Mouse (Mus musculus) kidney, embryonic 16.5 days (tissue): ENCODE data around the gene Efcab14. TPM values are rescaled to one million over a fixed set of nuclear protein-coding genes. Genes with fewer than 3 reads are reported as not detected.

ENCODE experiments used
- ATAC-seq: fragments of 200-750 bp; cut with Nextera tagmentation; 2 replicates; pipeline ENCODE4 v1.8.0; 2017; ENCODE audit warnings: moderate TSS enrichment; ENCODE audit not compliant: low FRiP score, low TSS enrichment
- H3K27ac ChIP-seq: fragments of 300-500 bp; sonication (generic); 2 replicates; pipeline ENCODE4 v1.5.1; 2014; ENCODE audit warnings: low read length
- H3K27me3 ChIP-seq: fragments of 300-500 bp; sonication (generic); 2 replicates; pipeline ENCODE4 v1.6.1; 2014; ENCODE audit warnings: low read length, control low read depth, mixed read lengths; ENCODE audit not compliant: insufficient read depth
- H3K36me3 ChIP-seq: fragments of 300-500 bp; sonication (generic); 2 replicates; pipeline ENCODE4 v1.6.1; 2014; ENCODE audit warnings: low read length, control low read depth, mixed read lengths; ENCODE audit not compliant: insufficient read depth
- H3K4me1 ChIP-seq: fragments of 300-500 bp; sonication (generic); 2 replicates; pipeline ENCODE4 v1.6.1; 2014; ENCODE audit warnings: low read length, control low read depth, mixed read lengths; ENCODE audit not compliant: insufficient read depth
- H3K4me2 ChIP-seq: fragments of 300-500 bp; sonication (generic); replicated peaks from 2 replicates; pipeline ENCODE4 v1.6.1; 2014; ENCODE audit warnings: low read depth, low read length
- H3K4me3 ChIP-seq: fragments of 300-500 bp; sonication (generic); 2 replicates; pipeline ENCODE4 v1.5.1; 2014; ENCODE audit warnings: mild to moderate bottlenecking, low read length
- H3K9ac ChIP-seq: fragments of 300-500 bp; sonication (generic); replicated peaks from 2 replicates; pipeline ENCODE4 v1.6.1; 2014; ENCODE audit warnings: low read length
- H3K9me3 ChIP-seq: fragments of 300-500 bp; sonication (generic); 2 replicates; pipeline ENCODE4 v1.6.1; 2016; ENCODE audit warnings: low read length, control low read depth
- WGBS: fragments of 180-500 bp; shearing (Covaris S2); extraction: QIAGEN DNeasy Blood & Tissue Kit; methylation state at CpG from one replicate; pipeline ENCODE4 v1.1.7; 2014; 5-methylcytosine and 5-hydroxymethylcytosine counted together
- polyA plus RNA-seq: library from polyadenylated mRNA; unstranded; fragments of >200 nt; fragmentation: Nextera tagmentation; extraction: Ambion mirVana; gene quantifications from 2 replicates; pipeline ENCODE4 v1.2.1, GENCODE M21; 2015

Efcab14 gene
- polyA plus RNA-seq, 1 experiment from 2014 or later, result 32.7 TPM

GRCm38 (mm10) chr4:115795360-115795759 lies 57.8 kb downstream of the Efcab14 start:
- 48% methylated on average over 3 of the region's 3 CpGs for WGBS
- ATAC-seq, result no peak
- H3K9ac ChIP-seq, result no peak overlapping the region
- no peaks in the 10 kb centered on the region for H3K9me3 ChIP-seq
- H3K36me3 ChIP-seq, result peaks cover 39% of the 10 kb centered on the region
- H3K27ac ChIP-seq, result no peak overlapping the region
- H3K4me3 ChIP-seq, result no peak overlapping the region
- H3K27me3 ChIP-seq, result no peaks in the 10 kb centered on the region
- H3K4me2 ChIP-seq, result no peak overlapping the region
- H3K4me1 ChIP-seq, result no peaks in the 10 kb centered on the region

- 85% methylated on average over 3 of the region's 3 CpGs for WGBS
- no peak overlapping the region for H3K4me2 ChIP-seq
- H3K27me3 ChIP-seq, result no peaks in the 10 kb centered on the region
- no peaks in the 10 kb centered on the region for H3K4me1 ChIP-seq
- H3K27ac ChIP-seq, result no peak overlapping the region
- H3K9me3 ChIP-seq, result no peaks in the 10 kb centered on the region
- H3K4me3 ChIP-seq, result no peak overlapping the region
- no peak for ATAC-seq
- peaks cover 26% of the 10 kb centered on the region for H3K36me3 ChIP-seq
- no peak overlapping the region for H3K9ac ChIP-seq
These were observed 62.4 kb downstream of the Efcab14 start for GRCm38 (mm10) chr4:115799981-115800380.

- Histone ChIP-seq H3K27me3 (no peaks in the 10 kb centered on the region), H3K4me2 (no peak overlapping the region), H3K4me3 (no peak overlapping the region), H3K4me1 (no peaks in the 10 kb centered on the region), H3K9me3 (no peaks in the 10 kb centered on the region), H3K9ac (no peak overlapping the region), H3K36me3 (peaks cover 15% of the 10 kb centered on the region; the same call in 1 of the 2 replicates), H3K27ac (no peak overlapping the region)
- ATAC-seq, result no peak
- 90% methylated on average over 4 of the region's 4 CpGs for WGBS
These were observed 74.8 kb downstream of the Efcab14 start for GRCm38 (mm10) chr4:115812326-115812725.

- no peak overlapping the region for H3K27ac ChIP-seq
- 91% methylated on average over 5 of the region's 5 CpGs for WGBS
- H3K9me3 ChIP-seq, result no peaks in the 10 kb centered on the region
These were observed 78.1 kb downstream of the Efcab14 start for GRCm38 (mm10) chr4:115815606-115816005.

GRCm38 (mm10) chr4:115820199-115820598 lies 82.7 kb downstream of the Efcab14 start:
- no peak overlapping the region for H3K4me2 ChIP-seq
- no peaks in the 10 kb centered on the region for H3K9me3 ChIP-seq
- ATAC-seq, result no peak
- H3K4me1 ChIP-seq, result no peaks in the 10 kb centered on the region
- no peak overlapping the region for H3K27ac ChIP-seq
- no peak overlapping the region for H3K4me3 ChIP-seq
- 59% methylated on average over 3 of the region's 3 CpGs for WGBS
- H3K36me3 ChIP-seq, result 0 out of 2 replicates have a peak, but pooled peaks cover 4% of the 10 kb centered on the region
- H3K9ac ChIP-seq, result no peak overlapping the region
- no peaks in the 10 kb centered on the region for H3K27me3 ChIP-seq

More at GRCm38 (mm10) chr4:115815606-115816005, 78.1 kb downstream of the Efcab14 start:
- no peaks in the 10 kb centered on the region for H3K4me1 ChIP-seq
- no peak for ATAC-seq
- no peaks in the 10 kb centered on the region for H3K27me3 ChIP-seq
- H3K4me3 ChIP-seq, result no peak overlapping the region
- H3K9ac ChIP-seq, result no peak overlapping the region
- peaks cover 15% of the 10 kb centered on the region; the same call in 1 of the 2 replicates for H3K36me3 ChIP-seq
- no peak overlapping the region for H3K4me2 ChIP-seq

GRCm38 (mm10) chr4:115820944-115821343 lies 83.4 kb downstream of the Efcab14 start:
- Histone ChIP-seq H3K9ac (no peak overlapping the region), H3K9me3 (no peaks in the 10 kb centered on the region), H3K36me3 (no peaks in the 10 kb centered on the region), H3K4me1 (no peaks in the 10 kb centered on the region), H3K4me2 (no peak overlapping the region), H3K27me3 (no peaks in the 10 kb centered on the region), H3K27ac (no peak overlapping the region), H3K4me3 (no peak overlapping the region)
- no peak for ATAC-seq
- WGBS, result 66% methylated on average over 3 of the region's 3 CpGs

GRCm38 (mm10) chr4:115821431-115821830 lies 83.9 kb downstream of the Efcab14 start:
- Histone ChIP-seq H3K27me3 (no peaks in the 10 kb centered on the region), H3K36me3 (no peaks in the 10 kb centered on the region), H3K9ac (no peak overlapping the region), H3K4me1 (no peaks in the 10 kb centered on the region), H3K27ac (no peak overlapping the region), H3K4me3 (no peak overlapping the region), H3K9me3 (no peaks in the 10 kb centered on the region), H3K4me2 (no peak overlapping the region)
- no peak for ATAC-seq

GRCm38 (mm10) chr4:115821928-115822327 lies 84.4 kb downstream of the Efcab14 start:
- no peak for ATAC-seq
- Histone ChIP-seq H3K4me3 (no peak overlapping the region), H3K9me3 (no peaks in the 10 kb centered on the region), H3K36me3 (no peaks in the 10 kb centered on the region), H3K9ac (no peak overlapping the region), H3K4me1 (0 out of 2 replicates have a peak, but pooled peaks cover under 1% of the 10 kb centered on the region), H3K27ac (no peak overlapping the region), H3K4me2 (no peak overlapping the region), H3K27me3 (no peaks in the 10 kb centered on the region)
- WGBS, result 61% methylated on average over 3 of the region's 3 CpGs

GRCm38 (mm10) chr4:115824178-115824577 lies 86.6 kb downstream of the Efcab14 start:
- H3K9me3 ChIP-seq, result no peaks in the 10 kb centered on the region
- H3K27ac ChIP-seq, result no peak overlapping the region
- WGBS, result 85% methylated on average over 2 of the region's 2 CpGs
- ATAC-seq, result no peak
- peaks cover 13% of the 10 kb centered on the region for H3K4me1 ChIP-seq
- no peaks in the 10 kb centered on the region for H3K36me3 ChIP-seq
- H3K4me3 ChIP-seq, result no peak overlapping the region
- H3K9ac ChIP-seq, result no peak overlapping the region
- H3K27me3 ChIP-seq, result no peaks in the 10 kb centered on the region
- H3K4me2 ChIP-seq, result no peak overlapping the region

GRCm38 (mm10) chr4:115825271-115825670 lies 87.7 kb downstream of the Efcab14 start:
- no peaks in the 10 kb centered on the region for H3K9me3 ChIP-seq
- H3K27ac ChIP-seq, result no peak overlapping the region
- H3K4me2 ChIP-seq, result no peak overlapping the region
- ATAC-seq, result no peak
- H3K4me3 ChIP-seq, result no peak overlapping the region
- H3K27me3 ChIP-seq, result no peaks in the 10 kb centered on the region
- no peaks in the 10 kb centered on the region for H3K36me3 ChIP-seq
- no peak overlapping the region for H3K9ac ChIP-seq
- WGBS, result 98% methylated on average over 2 of the region's 2 CpGs
- peaks cover 13% of the 10 kb centered on the region for H3K4me1 ChIP-seq
